Mouse (Mus musculus) left cerebral cortex, adult 11 months (tissue): ENCODE measurements around the gene Kmt2e.

Experiments
- DNase-seq: peaks from one replicate; pipeline ENCODE4 v3.0.0; 2022; ENCODE audit warnings: low spot score

The Kmt2e gene

GRCm38 (mm10) chr5:23433720-23434597 lies at the start of gene Kmt2e:
Gene Kmt2e, plus strand, starts transcription at chr5:23434441.
- peak; percentile 91 for DNase-seq

DNA sequence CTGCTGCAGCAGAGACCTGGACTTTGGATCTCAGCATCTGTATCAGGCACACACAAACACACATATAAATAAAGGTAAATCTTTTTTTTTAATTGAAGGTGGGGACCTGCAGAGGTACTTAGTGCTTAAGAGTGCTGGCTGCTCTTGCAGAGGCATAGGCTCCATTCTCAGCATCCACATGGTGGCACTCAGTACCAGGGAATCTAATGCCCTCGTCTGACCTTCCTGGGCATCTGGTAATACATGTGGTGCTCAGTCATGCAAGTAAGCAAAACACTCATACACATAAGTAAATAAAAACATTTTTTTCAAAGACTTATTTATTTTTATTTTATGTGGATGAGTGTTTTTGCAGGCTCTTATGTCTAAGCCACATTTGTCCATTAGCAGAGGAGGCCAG lies 49.1 kb upstream of the Kmt2e start:
- DNase-seq = no peak

DNA sequence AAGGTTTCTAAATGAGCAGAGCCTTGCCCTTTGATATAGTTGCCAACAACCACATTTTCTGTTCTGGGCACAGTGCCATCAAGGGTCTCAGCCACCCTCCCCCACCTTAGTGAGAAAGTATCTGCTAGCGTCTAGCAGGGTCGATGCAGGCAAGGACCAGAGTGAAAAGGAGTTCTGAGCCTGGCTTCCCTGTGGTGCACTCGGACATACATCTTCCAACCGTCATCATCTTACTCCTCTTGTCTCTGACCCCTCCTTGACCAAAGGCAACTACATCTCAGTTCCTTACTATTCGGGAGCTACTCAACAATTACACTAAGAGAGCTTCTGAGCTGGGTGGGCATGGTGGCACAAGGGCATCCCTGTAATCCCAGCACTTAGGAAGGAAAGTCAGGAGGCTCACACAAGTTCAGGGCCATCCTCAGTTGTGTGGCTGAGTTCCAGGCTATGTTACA lies 48.5 kb upstream of the Kmt2e start:
- DNase-seq = no peak

DNA sequence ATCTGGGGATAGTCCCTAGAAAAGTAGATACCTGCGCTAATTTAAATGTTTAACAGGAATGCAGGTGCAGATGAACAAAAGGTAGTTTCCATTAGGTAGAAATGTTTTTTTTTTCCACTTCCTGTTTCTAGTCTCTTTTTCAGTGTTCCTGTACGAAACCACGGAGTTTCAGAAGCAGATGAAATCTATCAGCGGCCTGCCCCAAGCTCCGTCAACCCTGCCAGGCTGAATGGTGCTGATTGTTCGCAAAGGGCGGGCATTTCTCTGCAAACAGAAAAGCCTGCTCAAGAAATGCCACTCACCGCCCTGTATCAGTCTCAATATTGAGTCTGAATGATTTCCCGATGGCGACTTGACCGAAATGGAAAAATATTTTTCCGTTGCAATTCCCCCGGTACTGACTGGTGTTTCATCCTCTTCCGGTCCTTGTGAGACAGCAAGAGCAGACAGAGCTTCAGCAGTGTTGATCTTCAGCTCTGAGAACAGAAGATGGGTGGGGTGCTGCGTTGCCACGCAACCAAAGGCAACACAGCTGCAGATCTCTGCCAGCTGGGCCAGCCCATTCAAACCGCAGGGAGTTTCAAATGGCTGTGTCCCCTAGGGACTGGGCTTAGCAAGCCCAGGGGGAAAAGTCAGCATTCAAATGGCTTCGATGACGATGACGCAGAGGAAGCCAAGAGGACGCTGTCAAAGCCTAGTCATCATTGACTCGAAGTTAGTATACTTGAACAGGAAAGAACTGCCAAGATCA lies 47.5 kb upstream of the Kmt2e start:
- DNase-seq = peak; percentile 75

DNA sequence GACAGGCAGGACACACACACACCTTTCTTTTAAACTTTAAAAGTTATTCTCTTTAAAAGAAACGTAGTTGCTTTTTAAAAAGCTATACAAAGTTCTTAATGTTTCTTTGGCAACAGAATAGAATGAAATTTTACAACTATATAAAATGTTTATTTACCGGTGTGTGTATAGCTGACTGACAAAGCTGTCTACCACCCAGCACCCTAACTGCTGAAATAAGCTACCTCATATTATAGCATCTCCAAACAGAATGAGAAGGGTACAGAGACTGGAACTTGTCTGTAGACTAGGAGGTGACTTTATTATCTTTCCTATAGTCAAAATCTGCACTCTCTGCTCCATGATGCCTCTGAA lies 47.0 kb upstream of the Kmt2e start:
- no peak for DNase-seq

GRCm38 (mm10) chr5:23388091-23388490 lies 46.1 kb upstream of the Kmt2e start:
- no peak for DNase-seq

GRCm38 (mm10) chr5:23389601-23390305 lies 44.5 kb upstream of the Kmt2e start:
- DNase-seq = no peak

DNA sequence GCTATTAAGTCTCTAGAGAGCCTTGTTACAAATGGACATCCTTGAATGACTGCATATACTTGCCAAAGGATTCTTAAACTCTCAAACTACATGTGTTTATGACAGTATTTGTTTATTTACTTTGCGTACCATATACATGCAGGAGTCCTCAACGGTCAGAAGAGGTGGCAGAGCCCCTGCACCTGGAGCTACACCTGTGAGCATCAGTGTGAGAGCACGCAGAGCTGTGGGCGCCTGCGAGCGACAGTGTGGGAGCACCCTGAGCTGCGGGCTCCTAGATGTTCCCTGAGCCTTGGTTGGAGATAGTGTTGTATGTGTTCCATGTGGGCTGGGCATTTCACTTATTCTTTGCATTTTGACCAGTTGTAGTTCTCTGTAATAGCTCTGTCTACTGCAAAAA lies 42.5 kb upstream of the Kmt2e start:
- no peak for DNase-seq

- DNase-seq = no peak
These were observed 40.4 kb upstream of the Kmt2e start for GRCm38 (mm10) chr5:23393870-23394269.

DNA sequence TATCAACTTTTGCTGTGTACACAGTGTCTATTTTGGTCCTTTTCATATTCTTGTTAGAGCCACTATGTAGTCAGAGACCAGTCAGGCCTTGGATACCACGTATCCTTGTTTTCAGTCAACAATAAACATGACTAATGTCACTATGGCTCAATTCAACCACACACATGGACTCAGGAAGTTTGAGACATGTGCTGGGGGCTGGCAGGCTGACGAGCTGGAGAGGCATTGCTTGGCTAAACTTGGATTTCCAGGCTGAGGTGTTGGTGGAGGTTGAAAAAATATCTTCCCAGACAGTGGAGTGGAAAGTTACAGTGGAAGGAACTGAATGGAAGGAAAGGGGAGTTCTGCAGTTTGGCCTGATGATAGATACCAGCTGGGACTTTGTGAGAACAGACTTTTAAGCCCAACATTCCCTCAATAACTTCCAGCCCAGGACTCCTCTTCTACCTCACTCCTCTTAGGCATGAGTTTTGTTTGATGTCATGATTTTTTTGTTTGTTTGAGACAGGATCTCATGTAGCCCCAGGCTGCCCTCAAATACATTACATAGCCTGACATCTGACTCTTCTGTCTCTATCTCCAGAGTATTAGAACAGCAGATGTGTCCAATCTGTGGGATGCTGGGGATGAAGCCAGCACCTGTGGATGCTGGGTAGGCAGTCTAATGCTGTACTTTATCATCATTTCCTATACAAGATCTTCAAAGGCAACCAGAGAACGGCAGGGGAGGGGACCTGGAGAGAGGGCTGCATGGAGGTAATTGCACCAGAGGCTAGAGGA lies 39.7 kb upstream of the Kmt2e start:
- no peak for DNase-seq

DNA sequence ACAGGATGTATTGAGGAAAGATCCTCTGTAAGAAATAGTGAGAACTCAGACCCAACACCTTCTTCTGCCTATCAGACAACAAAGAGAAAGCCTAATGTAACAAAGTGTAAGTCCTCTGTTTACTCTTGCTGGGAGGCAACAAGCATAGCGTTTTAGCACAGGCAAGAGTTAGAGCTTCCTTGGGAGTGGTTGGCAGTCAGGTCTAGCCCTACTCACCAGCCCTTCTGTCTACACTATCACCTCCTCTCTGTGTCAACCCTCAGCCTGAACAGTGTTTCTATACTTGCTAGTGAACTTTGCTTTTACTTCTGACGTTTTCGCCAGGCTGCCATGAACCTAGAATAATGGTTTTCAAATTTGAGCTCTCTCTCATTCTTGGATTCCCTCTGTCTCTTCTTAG lies 38.5 kb upstream of the Kmt2e start:
- no peak for DNase-seq

GRCm38 (mm10) chr5:23396756-23397155 lies 37.5 kb upstream of the Kmt2e start:
- no peak for DNase-seq

- no peak for DNase-seq
These were observed 34.1 kb upstream of the Kmt2e start for GRCm38 (mm10) chr5:23400156-23400555.

GRCm38 (mm10) chr5:23400868-23401267 lies 33.4 kb upstream of the Kmt2e start:
- DNase-seq = no peak

- DNase-seq = no peak
These were observed 32.9 kb upstream of the Kmt2e start for GRCm38 (mm10) chr5:23401368-23401767.

DNA sequence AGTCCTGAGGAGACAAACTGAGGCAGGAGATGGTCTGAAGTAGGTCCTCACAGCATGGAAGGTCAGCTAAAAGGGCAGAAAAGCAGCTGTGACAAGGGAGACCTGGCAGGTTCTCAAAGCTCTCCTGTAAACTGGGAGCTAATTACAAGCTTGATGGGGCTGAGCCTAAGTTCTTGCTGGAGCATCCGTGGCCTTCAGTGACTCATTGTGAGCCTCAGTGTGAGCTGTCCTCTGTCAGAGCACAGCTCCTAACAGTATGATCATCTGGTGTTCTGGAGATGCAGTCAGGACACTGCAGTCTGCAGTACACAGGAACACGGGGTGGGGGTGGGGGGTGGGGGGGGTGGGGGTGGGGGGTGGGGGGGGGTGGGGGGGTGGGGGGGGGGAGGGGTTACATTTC lies 32.2 kb upstream of the Kmt2e start:
- DNase-seq = no peak

- DNase-seq = no peak
These were observed 31.1 kb upstream of the Kmt2e start for GRCm38 (mm10) chr5:23403161-23403560.

GRCm38 (mm10) chr5:23405666-23406404 lies 28.4 kb upstream of the Kmt2e start:
- DNase-seq = no peak

- DNase-seq = no peak
These were observed 27.9 kb upstream of the Kmt2e start for GRCm38 (mm10) chr5:23406405-23406745.

- no peak for DNase-seq
These were observed 26.1 kb upstream of the Kmt2e start for GRCm38 (mm10) chr5:23408106-23408505.

GRCm38 (mm10) chr5:23410040-23410717 lies 24.1 kb upstream of the Kmt2e start:
- DNase-seq = no peak
